Mouse (Mus musculus): Measurements from ENCODE around the gene Sval2.

Gene Sval2

DNA sequence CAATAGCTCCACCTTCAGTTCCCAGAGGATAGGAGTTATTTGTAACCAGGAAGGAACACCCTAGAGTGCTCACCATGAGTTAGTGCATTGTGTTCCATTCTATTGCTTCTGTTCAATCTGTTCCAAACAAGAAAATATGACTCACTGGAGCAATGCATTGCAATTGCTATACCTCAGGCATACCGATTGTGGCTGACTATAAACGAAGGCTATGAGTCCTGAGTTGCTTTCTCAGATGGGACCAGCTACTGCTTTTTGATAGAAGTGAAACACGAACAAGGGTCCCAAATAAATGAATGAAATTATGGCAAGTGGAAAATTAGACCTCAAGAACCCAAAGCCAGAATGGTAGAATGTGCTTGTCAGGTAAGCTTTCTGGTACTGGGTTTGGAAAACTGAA, at the start of gene Sval2:
TSS of gene Sval2 (plus strand) at position 301 of the 400 bp plus-strand sequence.
- DNase-seq = no peak

DNA sequence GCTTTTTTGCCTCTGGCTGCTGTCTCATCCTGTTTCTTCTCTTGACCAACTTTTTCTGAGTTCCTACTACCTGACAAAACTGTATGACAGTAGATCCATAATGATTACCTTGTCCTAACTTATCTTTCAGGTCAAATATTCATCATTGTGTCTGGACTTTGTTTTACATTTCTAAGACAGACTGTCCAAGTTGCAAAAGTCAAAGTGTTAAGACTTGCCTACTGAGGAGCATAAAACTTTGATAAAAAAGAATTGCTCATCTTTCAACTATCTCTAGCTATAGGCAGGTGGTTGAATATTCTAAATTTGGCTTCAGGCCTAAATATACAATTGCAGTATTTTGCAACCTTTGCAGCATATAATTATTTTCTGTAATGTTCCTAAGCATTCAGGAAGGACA, 28.7 kb upstream of the Sval2 start:
- no peak for DNase-seq

DNA sequence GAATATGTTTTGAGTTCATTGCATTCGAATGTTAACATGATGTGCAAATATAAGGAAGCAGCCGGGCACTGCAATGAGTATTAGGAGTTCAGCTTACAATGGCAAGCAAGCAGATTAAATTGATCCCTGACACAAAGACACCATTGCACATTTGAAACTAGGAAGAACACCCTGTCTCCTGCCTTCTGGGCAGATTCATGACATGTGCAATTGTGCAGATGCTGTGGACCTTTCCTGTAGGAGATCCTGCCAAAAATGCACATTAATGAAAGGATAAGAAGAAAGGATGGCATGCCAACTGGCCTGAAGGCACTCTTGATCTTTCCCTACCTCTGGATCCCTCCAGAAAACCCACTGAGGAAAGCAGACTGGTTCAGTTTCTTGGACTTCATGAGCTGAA, 23.3 kb upstream of the Sval2 start:
- DNase-seq = no peak

DNA sequence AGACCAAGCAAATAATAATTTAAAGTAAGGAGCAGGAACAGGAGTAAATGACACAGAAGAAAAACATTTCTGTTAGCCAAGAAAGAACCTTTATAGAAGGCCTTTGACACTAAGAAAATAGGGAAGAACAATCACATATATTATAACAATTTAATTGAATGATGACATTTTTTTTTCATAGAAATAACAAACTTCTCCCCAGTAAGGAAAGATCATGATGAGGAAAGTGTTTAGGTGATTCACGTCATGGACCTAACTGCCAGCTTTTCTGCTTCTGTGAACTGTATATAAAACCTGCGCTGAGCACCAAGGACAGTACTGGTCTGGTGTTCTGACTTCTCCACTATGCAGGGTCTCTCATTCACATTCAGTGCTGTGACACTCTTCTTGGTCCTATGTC, 5.6 kb upstream of the Sval2 start, which contains the start of gene Pip:
TSS of gene Pip (plus strand) at position 301 of the 400 bp plus-strand sequence.
- DNase-seq = no peak

DNA sequence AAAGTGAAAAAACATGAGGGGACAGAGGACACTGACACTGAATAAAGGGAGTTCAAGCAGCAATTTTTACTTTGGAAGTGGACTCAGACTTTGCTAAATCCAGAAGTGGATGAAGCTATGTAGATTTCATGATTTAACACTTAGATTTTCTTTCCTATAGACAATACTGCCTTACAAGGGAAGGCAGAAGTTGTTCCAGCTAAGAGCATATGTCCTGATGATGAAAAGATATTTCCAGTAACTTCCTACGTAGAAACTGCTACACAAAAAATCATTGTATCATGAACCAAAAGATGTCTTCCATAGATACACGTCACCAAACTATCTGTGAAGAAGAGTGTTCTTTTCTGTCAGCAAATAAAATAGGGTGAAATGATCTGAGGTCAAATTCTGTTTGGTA, 11.2 kb downstream of the Sval2 start:
- no peak for DNase-seq

DNA sequence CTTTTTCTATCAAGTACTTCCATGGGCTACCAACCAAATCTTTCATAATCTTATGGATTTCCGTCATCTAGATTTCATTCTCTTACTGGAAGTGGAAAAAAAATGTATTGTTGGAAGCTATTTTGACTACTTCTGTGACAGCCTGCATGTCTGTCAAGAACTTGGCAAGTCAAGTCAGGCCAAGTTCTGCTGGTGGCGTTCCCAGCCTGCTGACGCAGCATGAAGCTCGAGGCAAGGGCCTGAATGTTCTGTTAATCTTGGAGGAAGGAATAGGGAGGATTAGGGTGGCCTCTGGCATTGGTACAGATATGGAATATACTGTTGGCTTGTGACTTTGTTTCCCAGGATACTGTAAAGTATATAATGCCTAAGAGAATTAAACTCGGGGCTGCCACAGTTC, 58.8 kb downstream of the Sval2 start:
- no peak for DNase-seq

Measured in right cerebral cortex, postnatal 25 days (tissue).